ENCODE assay signal across 25 mouse cellular contexts in genomic region chr10:128520591-128520990, GRCm38 (mm10). TPM values are rescaled to one million over a fixed set of nuclear protein-coding genes. Genes with fewer than 3 reads are reported as not detected.
DNase-seq lines count a peak whose midpoint lies in the region; ATAC-seq lines count a peak whose summit lies in the region.
"Had no signal": no experiment of that assay in that cellular context is flagged by ENCODE, and none has a peak within 500 bp of the region (broad histone marks: within the 10 kb centered on the region; RNA-seq: fewer than 3 reads in every experiment).

No protein-coding gene starts in this region.

- ATAC-seq in embryonic facial prominence, embryonic 12.5 days (ENCODE audit: insufficient number of reproducible peaks, insufficient read depth, low FRiP score, low TSS enrichment), result no peak
- no peak for ATAC-seq in megakaryocyte, adult 5-6 weeks (ENCODE audit: poor library complexity, severe bottlenecking)
- no peak for ATAC-seq in embryonic facial prominence, embryonic 14.5 days (ENCODE audit: low read depth)
- ATAC-seq: activated CD4-positive, CD25-positive, alpha-beta regulatory T cell, adult 4 months; CD4-positive, CD25-positive, alpha-beta regulatory T cell, adult 4 months; forebrain, embryonic 14.5 days; forebrain, embryonic 16.5 days; Patski had no signal

- peaks cover 31% of the 10 kb centered on the region for H3K36me3 ChIP-seq in embryonic facial prominence, embryonic 12.5 days
- H3K36me3 ChIP-seq in embryonic facial prominence, embryonic 10.5 days (replicated peaks), result peaks cover 35% of the 10 kb centered on the region; the same call in 1 of the 2 replicates
- peaks cover 76% of the 10 kb centered on the region for H3K36me3 ChIP-seq in megakaryocyte, embryonic 14.5 days (replicated peaks; ENCODE audit: low read length)
- H3K36me3 ChIP-seq in embryonic facial prominence, embryonic 14.5 days (ENCODE audit: control insufficient read depth, insufficient read depth, low read length), result peaks cover 63% of the 10 kb centered on the region
- H3K36me3 ChIP-seq: forebrain, embryonic 12.5 days had no signal

- H3K27me3 ChIP-seq in embryonic facial prominence, embryonic 12.5 days, result peaks cover 49% of the 10 kb centered on the region
- H3K27me3 ChIP-seq in embryonic facial prominence, embryonic 10.5 days (replicated peaks; ENCODE audit: low read depth, poor library complexity, severe bottlenecking), result peaks cover 100% of the 10 kb centered on the region
- H3K27me3 ChIP-seq in megakaryocyte, embryonic 14.5 days (replicated peaks), result peaks cover 1% of the 10 kb centered on the region
- H3K27me3 ChIP-seq in embryonic facial prominence, embryonic 14.5 days (replicated peaks; ENCODE audit: control insufficient read depth, insufficient read depth, low read length), result peaks cover 31% of the 10 kb centered on the region
- H3K27me3 ChIP-seq: CH12.LX, Patski had no signal

- H3K9ac ChIP-seq in embryonic facial prominence, embryonic 12.5 days, result 0 out of 2 replicates have a peak overlapping the region, but pooled peaks have one; percentile 9
- H3K9ac ChIP-seq in embryonic facial prominence, embryonic 14.5 days (ENCODE audit: low read depth, low read length), result 0 out of 2 replicates have a peak overlapping the region, but pooled peaks have one; percentile 8
- H3K9ac ChIP-seq: embryonic facial prominence, embryonic 15.5 days; forebrain, embryonic 12.5 days had no signal

- no peaks in the 10 kb centered on the region for H3K9me3 ChIP-seq in embryonic facial prominence, embryonic 12.5 days
- H3K9me3 ChIP-seq in embryonic facial prominence, embryonic 10.5 days, result no peaks in the 10 kb centered on the region
- no peaks in the 10 kb centered on the region for H3K9me3 ChIP-seq in megakaryocyte, embryonic 14.5 days
- H3K9me3 ChIP-seq in embryonic facial prominence, embryonic 14.5 days (ENCODE audit: control insufficient read depth, low read length), result no peaks in the 10 kb centered on the region
- H3K9me3 ChIP-seq: embryonic facial prominence, embryonic 15.5 days; forebrain, embryonic 10.5 days; forebrain, embryonic 12.5 days; G1E had no signal

- no peak overlapping the region for H3K27ac ChIP-seq in embryonic facial prominence, embryonic 12.5 days
- no peak overlapping the region for H3K27ac ChIP-seq in embryonic facial prominence, embryonic 10.5 days (replicated peaks)
- H3K27ac ChIP-seq in embryonic facial prominence, embryonic 14.5 days (replicated peaks; ENCODE audit: low read depth, low read length), result no peak overlapping the region
- H3K27ac ChIP-seq: embryonic facial prominence, embryonic 15.5 days; forebrain, embryonic 10.5 days; forebrain, embryonic 12.5 days had no signal

- H3K4me2 ChIP-seq in embryonic facial prominence, embryonic 12.5 days (replicated peaks), result no peak overlapping the region
- no peak overlapping the region for H3K4me2 ChIP-seq in embryonic facial prominence, embryonic 14.5 days (ENCODE audit: low read depth, low read length)
- H3K4me2 ChIP-seq: embryonic facial prominence, embryonic 15.5 days; forebrain, embryonic 12.5 days had no signal

- peaks cover 16% of the 10 kb centered on the region; the same call in 1 of the 2 replicates for H3K4me1 ChIP-seq in embryonic facial prominence, embryonic 12.5 days
- H3K4me1 ChIP-seq in embryonic facial prominence, embryonic 10.5 days, result peaks cover 42% of the 10 kb centered on the region
- peaks cover 52% of the 10 kb centered on the region for H3K4me1 ChIP-seq in megakaryocyte, embryonic 14.5 days
- 0 out of 2 replicates have a peak, but pooled peaks cover 8% of the 10 kb centered on the region for H3K4me1 ChIP-seq in embryonic facial prominence, embryonic 14.5 days (ENCODE audit: control insufficient read depth, insufficient read depth, low read length)

- 83% methylated on average over 16 of the region's 16 CpGs for WGBS in embryonic facial prominence, embryonic 12.5 days
- 85% methylated on average over 16 of the region's 16 CpGs for WGBS in embryonic facial prominence, embryonic 10.5 days
- WGBS in embryonic facial prominence, embryonic 14.5 days, result 84% methylated on average over 16 of the region's 16 CpGs

- H3K4me3 ChIP-seq in embryonic facial prominence, embryonic 12.5 days, result no peak overlapping the region
- H3K4me3 ChIP-seq in embryonic facial prominence, embryonic 10.5 days, result no peak overlapping the region
- peak overlapping the region; percentile 42 for H3K4me3 ChIP-seq in megakaryocyte, embryonic 14.5 days (replicated peaks)
- no peak overlapping the region for H3K4me3 ChIP-seq in embryonic facial prominence, embryonic 14.5 days (ENCODE audit: low read depth, low read length)
- H3K4me3 ChIP-seq: embryonic facial prominence, embryonic 15.5 days; erythroblast, embryonic 14.5 days; forebrain, embryonic 10.5 days; forebrain, embryonic 12.5 days had no signal

- DNase-seq in embryonic facial prominence, embryonic 10.5 days (ENCODE audit: low spot score), result no peak
- DNase-seq in embryonic facial prominence, embryonic 14.5 days (ENCODE audit: low spot score), result no peak
- DNase-seq: adrenal gland, adult 8-10 months; adrenal gland, postnatal 14 days; adrenal gland, postnatal 36 days; B cell, adult 2 months; cerebellum, adult 11-12 months; cerebellum, adult 2 months; cerebellum, adult 9-10 months; cerebellum, postnatal 10 days; cerebellum, postnatal 25 days had no signal

RNA-seq across cellular contexts. Expression of gene Esyt1, which starts 5.1 kb away (rescaled TPM):
- polyA plus RNA-seq in embryonic facial prominence, embryonic 12.5 days (2016; fragmentation: Nextera tagmentation; extraction: Ambion mirVana), result 29.2 and 30.7 TPM in 2 replicates
- 11.9 and 13.6 TPM in 2 replicates for polyA plus RNA-seq in embryonic facial prominence, embryonic 10.5 days (2016; fragmentation: Nextera tagmentation; extraction: Ambion mirVana)
- polyA plus RNA-seq in megakaryocyte, embryonic 14.5 days (2012; ENCODE audit: insufficient read depth, low replicate concordance), result 48.5 and 62.5 TPM in 2 replicates
- 125 and 127 TPM in 2 replicates for total RNA-seq in megakaryocyte, adult 5-6 weeks (2015)
- 266 and 267 TPM in 2 replicates for total RNA-seq in megakaryocyte, adult 5-6 weeks (2017)
- 44.2 and 46.8 TPM in 2 replicates for polyA plus RNA-seq in embryonic facial prominence, embryonic 14.5 days (2014; fragmentation: Nextera tagmentation; extraction: Ambion mirVana)

RNA-seq across cellular contexts. Expression of gene Myl6b, which starts 22.1 kb away (rescaled TPM):
- 3.2 and 3.9 TPM in 2 replicates for polyA plus RNA-seq in embryonic facial prominence, embryonic 12.5 days (2016; fragmentation: Nextera tagmentation; extraction: Ambion mirVana)
- polyA plus RNA-seq in embryonic facial prominence, embryonic 10.5 days (2016; fragmentation: Nextera tagmentation; extraction: Ambion mirVana), result 2.3 and 3.1 TPM in 2 replicates
- polyA plus RNA-seq in megakaryocyte, embryonic 14.5 days (2012; ENCODE audit: insufficient read depth, low replicate concordance), result 9.5 and 15.9 TPM in 2 replicates
- 3.4 and 5.8 TPM in 2 replicates for total RNA-seq in megakaryocyte, adult 5-6 weeks (2015)
- 0.99 and 2.0 TPM in 2 replicates for total RNA-seq in megakaryocyte, adult 5-6 weeks (2017)
- 5.6 and 6.8 TPM in 2 replicates for polyA plus RNA-seq in embryonic facial prominence, embryonic 14.5 days (2014; fragmentation: Nextera tagmentation; extraction: Ambion mirVana)

RNA-seq across cellular contexts. Expression of gene Myl6, which starts 26.6 kb away (rescaled TPM):
- 877 and 907 TPM in 2 replicates for polyA plus RNA-seq in embryonic facial prominence, embryonic 12.5 days (2016; fragmentation: Nextera tagmentation; extraction: Ambion mirVana)
- polyA plus RNA-seq in embryonic facial prominence, embryonic 10.5 days (2016; fragmentation: Nextera tagmentation; extraction: Ambion mirVana), result 733 and 768 TPM in 2 replicates
- polyA plus RNA-seq in megakaryocyte, embryonic 14.5 days (2012; ENCODE audit: insufficient read depth, low replicate concordance), result 175 and 2,406 TPM in 2 replicates
- 1,624 and 1,690 TPM in 2 replicates for total RNA-seq in megakaryocyte, adult 5-6 weeks (2015)
- total RNA-seq in megakaryocyte, adult 5-6 weeks (2017), result 1,921 and 2,467 TPM in 2 replicates
- polyA plus RNA-seq in embryonic facial prominence, embryonic 14.5 days (2014; fragmentation: Nextera tagmentation; extraction: Ambion mirVana), result 1,095 and 1,174 TPM in 2 replicates

RNA-seq across cellular contexts. Expression of gene Zc3h10, which starts 27.0 kb away (rescaled TPM):
- polyA plus RNA-seq in embryonic facial prominence, embryonic 12.5 days (2016; fragmentation: Nextera tagmentation; extraction: Ambion mirVana), result 18.8 and 19.4 TPM in 2 replicates
- 15.9 and 17.4 TPM in 2 replicates for polyA plus RNA-seq in embryonic facial prominence, embryonic 10.5 days (2016; fragmentation: Nextera tagmentation; extraction: Ambion mirVana)
- polyA plus RNA-seq in megakaryocyte, embryonic 14.5 days (2012; ENCODE audit: insufficient read depth, low replicate concordance), result 21.5 and 24.2 TPM in 2 replicates
- 6.0 and 8.1 TPM in 2 replicates for total RNA-seq in megakaryocyte, adult 5-6 weeks (2015)
- total RNA-seq in megakaryocyte, adult 5-6 weeks (2017), result 12.9 and 14.5 TPM in 2 replicates
- 11.4 and 12.5 TPM in 2 replicates for polyA plus RNA-seq in embryonic facial prominence, embryonic 14.5 days (2014; fragmentation: Nextera tagmentation; extraction: Ambion mirVana)

RNA-seq across cellular contexts. Expression of gene Rpl41, which starts 28.5 kb away (rescaled TPM):
- 3,271 and 3,412 TPM in 2 replicates for polyA plus RNA-seq in embryonic facial prominence, embryonic 12.5 days (2016; fragmentation: Nextera tagmentation; extraction: Ambion mirVana)
- 3,494 and 3,561 TPM in 2 replicates for polyA plus RNA-seq in embryonic facial prominence, embryonic 10.5 days (2016; fragmentation: Nextera tagmentation; extraction: Ambion mirVana)
- polyA plus RNA-seq in megakaryocyte, embryonic 14.5 days (2012; ENCODE audit: insufficient read depth, low replicate concordance), result 1,477 and 10,817 TPM in 2 replicates
- total RNA-seq in megakaryocyte, adult 5-6 weeks (2015), result 2,152 and 2,213 TPM in 2 replicates
- total RNA-seq in megakaryocyte, adult 5-6 weeks (2017), result 1,919 and 2,042 TPM in 2 replicates
- 4,564 and 5,119 TPM in 2 replicates for polyA plus RNA-seq in embryonic facial prominence, embryonic 14.5 days (2014; fragmentation: Nextera tagmentation; extraction: Ambion mirVana)
